Mouse (Mus musculus) embryo, embryonic 10 days (tissue): ENCODE results near the gene 0610040J01Rik.

Source experiments
- DNase-seq: peaks from one replicate; pipeline ENCODE4 v3.0.0-alpha.2; 2015; ENCODE audit warnings: low spot score

The 0610040J01Rik gene

DNA sequence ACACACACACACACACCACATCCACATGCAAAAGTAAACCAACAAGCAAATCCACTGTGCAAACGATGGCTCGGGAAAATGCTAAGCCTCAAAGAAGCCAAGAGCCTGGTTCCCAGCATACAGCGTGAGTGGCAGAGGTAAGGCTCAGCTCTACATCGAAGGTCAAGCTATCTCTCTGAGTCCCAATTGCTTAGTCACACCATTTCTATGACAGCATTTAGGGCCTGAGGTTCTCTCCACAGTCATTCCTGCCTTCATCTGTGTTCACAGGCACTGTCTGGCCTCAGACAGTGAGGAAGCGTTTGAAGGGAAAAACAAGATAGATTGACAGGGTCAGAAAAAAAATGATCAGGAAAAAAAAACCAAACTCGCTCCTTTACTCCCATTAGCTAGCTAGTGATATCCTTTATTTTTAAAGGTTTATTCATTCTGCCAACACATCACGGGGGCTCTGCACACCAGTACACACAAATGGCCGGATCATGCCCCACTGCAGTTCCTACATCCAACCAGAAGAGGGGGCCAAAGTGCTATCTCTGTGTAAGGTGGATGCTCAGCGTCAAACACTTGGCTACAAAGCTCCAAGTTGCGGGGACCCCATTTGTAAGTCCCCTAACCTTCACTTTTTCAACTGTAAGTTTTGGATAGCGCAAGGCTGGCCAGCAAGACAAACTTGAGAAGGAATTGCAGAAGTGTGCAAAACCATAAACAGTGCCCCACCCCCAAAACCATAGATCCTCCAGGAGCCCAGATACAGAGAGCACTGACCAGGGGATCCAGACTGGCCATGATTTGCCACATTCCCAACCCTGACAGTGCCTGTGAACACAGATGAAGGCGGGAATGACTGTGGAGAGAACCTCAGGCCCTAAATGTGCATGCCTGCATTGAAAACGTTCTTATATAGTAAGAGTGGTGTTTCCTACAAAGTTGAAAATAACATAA is 94.3 kb downstream of the 0610040J01Rik start:
- peak; percentile 86 for DNase-seq

DNA sequence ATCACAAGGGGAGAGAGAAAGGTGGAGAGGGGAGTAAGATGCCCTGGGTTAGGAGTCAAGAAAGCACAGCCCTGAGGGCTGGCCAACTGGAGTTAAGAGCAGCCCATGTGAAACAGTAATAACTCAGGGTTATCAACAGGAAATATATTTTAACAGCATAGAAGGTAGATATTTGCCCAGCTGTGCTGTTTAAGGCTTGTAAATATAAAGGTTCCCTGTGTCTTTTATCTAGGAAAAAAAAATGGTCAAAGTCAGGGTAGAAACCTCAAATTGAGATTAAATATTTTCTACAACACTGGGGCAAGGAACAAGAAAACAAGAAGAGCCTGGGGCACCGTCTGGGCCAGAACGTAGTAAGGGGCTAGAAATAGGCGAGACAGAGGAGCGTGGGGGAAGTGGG is 95.3 kb downstream of the 0610040J01Rik start:
- DNase-seq: no peak

DNA sequence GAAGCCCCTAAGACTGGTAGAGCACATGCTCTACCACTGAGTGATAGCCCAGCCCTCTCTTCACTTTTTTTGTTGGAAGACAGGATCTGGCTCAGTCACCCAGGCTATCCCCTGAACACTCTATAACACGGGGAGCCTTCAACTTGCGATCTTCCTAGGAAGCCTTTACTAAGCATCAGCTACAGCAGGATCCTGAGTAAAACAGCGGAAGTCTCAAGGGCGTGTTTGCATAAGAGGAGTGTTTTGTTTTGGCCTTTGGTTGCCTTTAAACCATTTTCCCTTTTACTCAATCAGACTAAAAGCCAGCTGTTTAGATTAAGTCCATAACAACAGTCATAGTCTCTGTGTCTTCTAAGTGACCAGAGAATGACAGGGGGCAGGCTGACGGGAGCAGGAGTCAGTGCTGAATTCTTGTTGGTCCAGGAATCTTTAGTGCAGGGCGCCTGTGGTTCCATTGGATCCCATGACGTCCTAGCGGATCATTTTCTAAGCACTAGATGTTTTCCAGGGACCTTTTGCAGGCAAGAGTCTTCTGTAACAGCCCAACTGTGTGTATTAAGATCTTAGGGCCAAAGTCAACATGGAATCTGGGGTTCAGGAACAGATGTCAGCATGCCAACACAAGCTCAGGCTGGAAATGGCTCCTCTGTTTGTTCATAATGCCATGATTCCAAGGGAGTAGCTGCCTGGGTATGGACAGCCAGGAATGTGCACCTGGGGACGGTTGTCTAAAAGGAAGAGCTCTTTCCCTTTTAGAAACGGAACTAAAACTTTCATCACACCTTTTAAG is 98.2 kb downstream of the 0610040J01Rik start:
- no peak for DNase-seq

- DNase-seq: no peak
Measured at GRCm38 (mm10) chr5:63914896-63915295, 102.7 kb downstream of the 0610040J01Rik start.

DNA sequence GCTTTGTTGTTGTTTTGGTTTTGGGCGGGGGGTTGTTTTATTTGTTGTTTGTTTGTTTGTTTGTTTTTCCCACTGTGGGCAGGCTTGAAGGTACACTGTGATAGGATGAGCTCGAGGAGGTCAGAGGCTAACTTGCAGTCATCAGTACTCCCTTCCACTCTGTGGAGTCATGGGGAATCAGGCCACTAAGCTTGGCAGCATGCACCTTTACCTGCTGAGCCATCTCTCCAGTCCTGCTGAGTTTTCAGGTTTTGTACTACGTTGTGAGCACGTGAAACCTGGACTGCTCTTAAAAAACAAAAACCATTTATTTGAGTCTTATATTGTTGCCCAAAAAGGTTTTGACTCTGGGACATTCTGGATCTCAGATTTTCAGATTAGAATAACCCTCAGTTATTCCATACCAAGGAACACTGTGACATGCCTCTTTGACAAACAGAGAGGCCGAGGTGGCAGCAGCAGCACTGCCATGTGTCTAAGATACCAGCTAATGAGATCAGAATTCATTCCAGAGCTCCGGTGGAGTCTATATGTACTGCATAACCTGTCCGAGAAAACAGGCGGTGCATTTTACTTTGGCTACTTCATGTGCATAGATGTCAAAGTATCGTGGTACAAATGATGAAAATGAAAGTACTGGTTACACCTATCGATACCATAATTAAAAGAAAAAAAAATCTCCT is 104.4 kb downstream of the 0610040J01Rik start:
- no peak for DNase-seq

DNA sequence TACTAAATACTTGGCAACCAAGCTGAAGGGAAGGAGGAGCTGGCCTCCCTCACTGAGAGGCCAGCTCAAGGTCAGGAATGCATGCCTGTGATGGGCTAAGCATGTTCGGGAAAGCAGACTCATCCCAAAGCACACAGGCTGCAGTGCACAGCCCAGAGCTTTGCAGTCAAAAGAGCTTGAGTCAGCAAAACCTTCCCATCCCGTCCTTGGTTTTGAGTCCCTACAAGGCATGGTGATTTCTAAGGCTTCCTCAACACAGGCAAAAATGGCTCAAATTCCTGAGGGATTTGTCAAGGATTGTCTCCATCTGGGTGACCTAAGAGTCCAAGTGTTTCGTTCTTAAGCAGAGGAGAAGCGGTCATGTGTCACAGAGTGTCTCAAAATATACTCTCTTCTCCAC is 106.0 kb downstream of the 0610040J01Rik start:
- DNase-seq: no peak

GRCm38 (mm10) chr5:63923305-63924025 is 111.3 kb downstream of the 0610040J01Rik start:
- no peak for DNase-seq

DNA sequence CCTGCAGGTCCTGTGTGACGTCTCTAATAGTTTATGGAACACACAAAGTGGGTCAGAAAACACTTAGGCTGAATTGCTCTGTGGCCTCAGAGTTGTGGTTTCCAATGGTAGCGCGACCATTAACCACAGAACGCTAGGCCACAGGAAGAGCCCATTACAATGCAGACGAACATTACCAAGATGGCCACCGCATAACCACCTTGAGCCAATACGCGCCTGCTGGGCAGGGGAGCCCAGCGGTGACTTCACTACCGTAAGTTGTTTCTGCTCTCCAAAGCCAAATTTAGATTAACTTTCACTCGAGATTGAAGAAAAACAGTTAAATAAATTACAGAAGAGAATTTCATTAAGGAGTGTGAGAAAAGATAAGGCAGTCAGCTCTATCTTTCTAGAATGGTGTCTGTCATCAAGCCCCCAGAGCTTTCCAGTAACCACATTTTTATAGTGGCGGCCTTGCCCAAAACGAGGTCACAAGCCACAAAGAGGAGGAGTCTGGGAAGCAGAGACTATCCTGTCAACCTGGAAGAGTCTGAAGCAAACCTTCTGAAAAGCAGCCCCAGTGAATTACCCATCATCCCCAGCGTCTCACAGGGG is 113.0 kb downstream of the 0610040J01Rik start:
- DNase-seq: no peak

- no peak for DNase-seq
Measured at GRCm38 (mm10) chr5:63930824-63931358, 118.7 kb downstream of the 0610040J01Rik start.

DNA sequence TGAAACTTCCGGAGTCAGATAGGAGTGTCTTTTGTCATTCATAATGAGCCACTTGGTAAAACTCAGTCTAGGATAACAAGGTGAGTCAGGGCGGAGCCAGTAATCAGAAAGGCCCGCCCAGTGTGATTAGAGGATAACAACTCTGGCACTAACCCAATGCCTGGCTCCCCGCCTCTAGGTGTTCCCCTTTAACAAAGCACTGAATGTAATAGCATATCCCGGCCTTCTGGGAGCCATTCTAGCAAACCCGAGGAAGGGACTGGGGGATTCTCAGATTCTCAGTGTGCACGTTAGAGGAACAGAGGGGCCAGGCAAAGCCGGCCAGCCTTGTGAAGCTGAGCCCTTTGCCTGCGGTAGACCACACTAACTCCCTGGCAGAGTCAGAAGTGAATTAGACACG is 120.7 kb downstream of the 0610040J01Rik start:
- no peak for DNase-seq

GRCm38 (mm10) chr5:63935581-63935980 is 123.4 kb downstream of the 0610040J01Rik start:
- DNase-seq: no peak

GRCm38 (mm10) chr5:63936740-63937139 is 124.6 kb downstream of the 0610040J01Rik start:
- no peak for DNase-seq

DNA sequence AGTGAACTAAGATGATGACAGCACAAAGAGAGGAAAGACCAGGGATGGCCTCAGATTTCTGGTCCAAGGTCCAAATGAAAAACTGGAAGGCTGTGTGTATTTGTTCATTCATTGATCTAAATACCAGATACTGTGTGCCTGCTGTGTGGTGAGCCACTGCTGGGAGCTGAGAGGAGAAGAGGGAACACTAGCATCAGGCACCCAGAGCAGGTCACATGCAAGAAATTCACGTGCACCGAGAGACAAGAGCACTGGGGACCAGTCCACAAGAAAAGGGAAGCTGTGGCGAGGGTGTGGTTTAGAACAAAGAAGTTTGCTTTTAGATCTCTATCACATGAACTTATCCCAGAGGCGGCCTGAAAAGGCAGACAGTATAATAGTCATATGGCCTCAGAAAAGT is 126.4 kb downstream of the 0610040J01Rik start:
- DNase-seq: no peak

GRCm38 (mm10) chr5:63941891-63942290 is 129.7 kb downstream of the 0610040J01Rik start:
- no peak for DNase-seq

DNA sequence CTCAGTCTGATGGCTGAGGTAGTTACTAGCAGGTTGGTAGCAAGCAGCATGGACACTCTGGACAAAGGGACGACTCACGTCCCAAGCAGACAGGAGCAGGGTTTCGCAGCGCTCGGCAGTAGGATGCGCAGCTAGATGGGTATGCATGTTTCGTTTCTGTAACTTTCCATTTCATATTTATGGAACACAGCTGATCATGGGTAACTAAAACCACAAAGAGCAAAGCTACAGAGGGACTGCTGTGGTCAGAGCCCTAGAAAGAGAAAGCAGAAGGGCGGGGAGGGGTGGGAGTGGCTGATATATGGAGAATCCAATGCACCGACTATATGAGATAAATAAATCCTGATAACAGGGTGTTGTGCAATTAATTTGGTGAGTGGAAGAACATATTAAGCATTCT is 131.1 kb downstream of the 0610040J01Rik start:
- DNase-seq: no peak

- DNase-seq: no peak
Measured at GRCm38 (mm10) chr5:63947526-63947925, 135.4 kb downstream of the 0610040J01Rik start.

DNA sequence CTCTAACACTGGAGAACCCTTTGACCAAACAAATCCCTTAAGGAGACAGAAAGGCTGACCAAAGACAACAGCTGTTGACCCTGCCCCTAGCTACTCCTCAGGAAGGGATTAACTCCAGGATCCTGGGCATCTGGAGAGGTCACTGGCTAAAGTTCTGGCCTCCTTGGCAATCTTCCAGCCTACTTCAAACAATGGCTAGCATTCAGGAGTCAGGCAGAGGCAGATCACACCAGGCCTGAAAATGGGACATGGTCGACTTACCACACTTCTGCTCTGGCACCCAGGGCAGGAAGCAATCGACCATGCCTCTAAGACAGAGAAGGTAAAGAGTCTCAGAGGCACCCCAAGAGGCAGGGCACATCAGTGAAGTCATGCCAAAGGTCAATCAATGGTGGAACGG is 137.0 kb downstream of the 0610040J01Rik start:
- peak; percentile 56 for DNase-seq
